26 mouse cellular contexts compared by ENCODE assay signal in genomic region chr17:4176524-4176923, GRCm38 (mm10).
DNase-seq lines count a peak whose midpoint lies in the region; ATAC-seq and TF ChIP-seq lines count a peak whose summit lies in the region.
"Had no signal": no experiment of that assay in that cellular context is flagged by ENCODE, and none has a peak within 500 bp of the region (broad histone marks: within the 10 kb centered on the region; RNA-seq: fewer than 3 reads in every experiment).

No protein-coding gene starts in this region.

- no peaks in the 10 kb centered on the region for H3K27me3 ChIP-seq in lung, embryonic 14.5 days (ENCODE audit: insufficient read depth, low read length)
- H3K27me3 ChIP-seq: embryonic facial prominence, embryonic 12.5 days; embryonic facial prominence, embryonic 15.5 days; heart, embryonic 13.5 days had no signal

- WGBS in lung, embryonic 14.5 days = 87% methylated on average over 2 of the region's 3 CpGs

- H3K36me3 ChIP-seq in lung, embryonic 14.5 days (ENCODE audit: insufficient read depth) = no peaks in the 10 kb centered on the region
- H3K36me3 ChIP-seq: embryonic facial prominence, embryonic 12.5 days; embryonic facial prominence, embryonic 15.5 days; heart, embryonic 10.5 days; heart, embryonic 13.5 days; hindbrain, embryonic 10.5 days had no signal

- peak overlapping the region; percentile 59; the same call in 1 of the 2 replicates for H3K27ac ChIP-seq in lung, embryonic 14.5 days (ENCODE audit: low read depth)
- H3K27ac ChIP-seq: embryonic facial prominence, embryonic 12.5 days; embryonic facial prominence, embryonic 15.5 days; heart, adult 2 months; heart, embryonic 10.5 days; heart, embryonic 13.5 days; hindbrain, embryonic 10.5 days; hindbrain, postnatal 0 days had no signal

- no peaks in the 10 kb centered on the region for H3K9me3 ChIP-seq in lung, embryonic 14.5 days (ENCODE audit: low read depth, low read length)
- H3K9me3 ChIP-seq: embryonic facial prominence, embryonic 12.5 days; embryonic facial prominence, embryonic 15.5 days; heart, embryonic 10.5 days; heart, embryonic 13.5 days; hindbrain, embryonic 10.5 days had no signal

- no peak overlapping the region for H3K4me2 ChIP-seq in lung, embryonic 14.5 days
- H3K4me2 ChIP-seq: embryonic facial prominence, embryonic 12.5 days; embryonic facial prominence, embryonic 15.5 days; heart, embryonic 13.5 days; hindbrain, embryonic 14.5 days had no signal

- no peak for ATAC-seq in lung, embryonic 14.5 days (ENCODE audit: insufficient read depth)
- ATAC-seq in common myeloid progenitor, adult 5-6 weeks (replicated peaks; ENCODE audit: low read depth, poor library complexity, severe bottlenecking) = peak; percentile 76
- ATAC-seq: activated CD4-positive, CD25-positive, alpha-beta regulatory T cell, adult 4 months; forebrain, postnatal 0 days; hindbrain, postnatal 0 days; inflammation-experienced regulatory T-cells, adult 6 months had no signal

- DNase-seq in lung, embryonic 14.5 days = peak; percentile 32
- DNase-seq in lung, postnatal 14 days = no peak
- peak; percentile 25 for DNase-seq in 416B (ENCODE audit: low read depth)
- DNase-seq in retina, embryonic 14.5 days (ENCODE audit: low spot score) = peak; percentile 13
- DNase-seq in layer of hippocampus, postnatal 10 days (ENCODE audit: low spot score in 2 of 2) = no peak
- DNase-seq in heart, postnatal 36 days = no peak
- DNase-seq: adrenal gland, adult 8-10 months; adrenal gland, postnatal 25 days; cerebellum, adult 11-12 months; cerebellum, adult 8-10 months; cerebellum, postnatal 10 days; cerebellum, postnatal 36 days; forebrain, postnatal 0 days; gastrocnemius, postnatal 25 days; heart, adult 2 months; heart, postnatal 14 days had no signal

- intact Hi-C loops in heart, postnatal 36 days (cut with DNase I) = no loop called here

- H3K4me3 ChIP-seq in lung, embryonic 14.5 days (ENCODE audit: low read depth, low read length) = no peak overlapping the region
- H3K4me3 ChIP-seq: embryonic facial prominence, embryonic 12.5 days; embryonic facial prominence, embryonic 15.5 days; heart, adult 2 months; heart, embryonic 10.5 days; heart, embryonic 13.5 days; hindbrain, embryonic 10.5 days had no signal

- no peak overlapping the region for H3K9ac ChIP-seq in lung, embryonic 14.5 days
- H3K9ac ChIP-seq: embryonic facial prominence, embryonic 12.5 days; embryonic facial prominence, embryonic 15.5 days; forebrain, postnatal 0 days; heart, embryonic 13.5 days; hindbrain, embryonic 14.5 days had no signal

- no peak for TF ChIP-seq CTCF in lung, embryonic 14.5 days (IDR thresholded peaks at IDR 0.05; ENCODE audit: low read depth)

- H3K4me1 ChIP-seq in lung, embryonic 14.5 days (ENCODE audit: insufficient read depth) = peaks cover 12% of the 10 kb centered on the region; the same call in 1 of the 2 replicates

Comparison
In these comparisons a context has a peak if more than half of its experiments do, and no peak if none do; other contexts are left out.
1. DNase-seq: peak in lung, embryonic 14.5 days (single experiment), 416B (single experiment) and retina, embryonic 14.5 days (single experiment); none in lung, postnatal 14 days (single experiment), layer of hippocampus, postnatal 10 days (0 of 2) and heart, postnatal 36 days (0 of 2).